Comparison of ENCODE assay signal across 12 mouse cellular contexts in the genomic region with DNA sequence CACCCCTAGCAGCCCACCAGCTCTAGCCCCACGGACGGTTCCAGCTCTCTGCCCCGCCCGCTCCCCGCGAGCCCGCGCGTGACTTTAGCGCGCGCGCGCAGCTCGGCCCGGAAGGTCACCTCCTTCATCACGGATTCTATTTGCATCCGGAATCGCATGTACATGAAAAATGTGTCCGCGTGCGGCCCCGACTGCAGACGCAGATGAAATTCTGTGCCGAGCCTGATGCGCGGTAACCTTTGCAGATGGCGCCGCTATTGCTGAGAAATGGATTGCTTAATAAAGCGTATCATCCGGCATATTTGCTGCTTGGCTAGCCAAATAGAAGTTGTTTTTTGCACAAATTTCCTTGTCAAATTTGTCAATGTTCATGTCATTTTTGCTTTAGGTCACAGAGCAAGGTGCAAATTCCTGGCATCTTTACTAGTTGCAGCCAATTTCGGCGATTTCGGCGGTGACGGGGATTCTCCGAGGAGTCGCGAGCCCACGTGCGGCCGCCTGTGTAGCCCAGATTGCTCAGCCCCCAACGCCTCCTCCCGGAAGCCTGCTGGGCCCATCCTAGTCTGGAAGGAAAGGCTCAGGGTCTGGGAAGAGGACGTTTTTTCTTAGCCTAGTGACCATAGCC.
DNase-seq lines count a peak whose midpoint lies in the region; ATAC-seq and TF ChIP-seq lines count a peak whose summit lies in the region.
"Had no signal": no experiment of that assay in that cellular context is flagged by ENCODE, and none has a peak within 500 bp of the region (broad histone marks: within the 10 kb centered on the region; RNA-seq: fewer than 3 reads in every experiment).

No protein-coding gene starts in this region.

- 8% methylated on average over 45 of the region's 45 CpGs for WGBS in kidney, embryonic 14.5 days
- 7% methylated on average over 45 of the region's 45 CpGs for WGBS in kidney, adult 2 months
- 5% methylated on average over 45 of the region's 45 CpGs for WGBS in forebrain, embryonic 16.5 days
- WGBS in midbrain, embryonic 13.5 days = 7% methylated on average over 45 of the region's 45 CpGs

- no peak overlapping the region for H3K9ac ChIP-seq in kidney, embryonic 14.5 days (ENCODE audit: low read depth, low read length)
- peak overlapping the region; percentile 41; the same call in 1 of the 2 replicates for H3K9ac ChIP-seq in forebrain, embryonic 16.5 days (replicated peaks; ENCODE audit: low read depth, low read length)
- H3K9ac ChIP-seq in midbrain, embryonic 13.5 days (replicated peaks) = no peak overlapping the region

- TF ChIP-seq CTCF in kidney, adult 2 months (conservative IDR thresholded peaks at IDR 0.05; ENCODE audit: insufficient read depth, insufficient read length, low read depth, low read length) = no peak
- no peak for TF ChIP-seq CTCF in brain, embryonic 14.5 days (IDR thresholded peaks at IDR 0.05; ENCODE audit: borderline replicate concordance, extremely low read depth, insufficient read depth, insufficient read length)

- H3K4me1 ChIP-seq in kidney, embryonic 14.5 days (ENCODE audit: control insufficient read depth, insufficient read depth, low read length) = peaks cover 26% of the 10 kb centered on the region
- no peaks in the 10 kb centered on the region for H3K4me1 ChIP-seq in kidney, adult 2 months (ENCODE audit: control insufficient read depth, insufficient read depth, low read length)
- H3K4me1 ChIP-seq in forebrain, embryonic 16.5 days (replicated peaks; ENCODE audit: control insufficient read depth, insufficient read depth, low read length) = peaks cover 36% of the 10 kb centered on the region
- H3K4me1 ChIP-seq in midbrain, embryonic 13.5 days (replicated peaks) = peaks cover 39% of the 10 kb centered on the region

- H3K4me2 ChIP-seq in kidney, embryonic 14.5 days (replicated peaks; ENCODE audit: low read depth, low read length) = peak overlapping the region; percentile 44
- peak overlapping the region; percentile 49 for H3K4me2 ChIP-seq in forebrain, embryonic 16.5 days (ENCODE audit: low read length)
- peak overlapping the region; percentile 40 for H3K4me2 ChIP-seq in midbrain, embryonic 13.5 days (replicated peaks)

- no peaks in the 10 kb centered on the region for H3K9me3 ChIP-seq in kidney, embryonic 14.5 days (ENCODE audit: control insufficient read depth, low read length)
- no peaks in the 10 kb centered on the region for H3K9me3 ChIP-seq in forebrain, embryonic 16.5 days (ENCODE audit: control insufficient read depth, low read length)
- H3K9me3 ChIP-seq in midbrain, embryonic 13.5 days = no peaks in the 10 kb centered on the region
- H3K9me3 ChIP-seq: G1E had no signal

- TF ChIP-seq POLR2A in kidney, adult 2 months (IDR thresholded peaks at IDR 0.05; ENCODE audit: low read depth, low read length) = no peak
- TF ChIP-seq POLR2A in brain, embryonic 14.5 days (IDR thresholded peaks at IDR 0.05; ENCODE audit: borderline replicate concordance, extremely low read depth, insufficient read depth, insufficient read length, poor library complexity, severe bottlenecking) = no peak

- ATAC-seq in kidney, embryonic 14.5 days (ENCODE audit: low FRiP score, low TSS enrichment) = no peak
- no peak for ATAC-seq in forebrain, embryonic 16.5 days
- ATAC-seq in midbrain, embryonic 13.5 days = no peak

- no peak overlapping the region for H3K27ac ChIP-seq in kidney, embryonic 14.5 days (ENCODE audit: low read depth, low read length)
- no peak overlapping the region for H3K27ac ChIP-seq in kidney, adult 2 months (ENCODE audit: insufficient read depth, low read depth, low read length)
- no peak overlapping the region for H3K27ac ChIP-seq in forebrain, embryonic 16.5 days (ENCODE audit: low read length)
- no peak overlapping the region for H3K27ac ChIP-seq in midbrain, embryonic 13.5 days
- H3K27ac ChIP-seq: macrophage had no signal

- H3K36me3 ChIP-seq in kidney, embryonic 14.5 days (ENCODE audit: control insufficient read depth, insufficient read depth, low read length) = no peaks in the 10 kb centered on the region
- H3K36me3 ChIP-seq in kidney, adult 2 months (ENCODE audit: control insufficient read depth, insufficient read depth, low read length) = no peaks in the 10 kb centered on the region
- H3K36me3 ChIP-seq in forebrain, embryonic 16.5 days (ENCODE audit: control insufficient read depth, insufficient read depth) = no peaks in the 10 kb centered on the region
- no peaks in the 10 kb centered on the region for H3K36me3 ChIP-seq in midbrain, embryonic 13.5 days
- H3K36me3 ChIP-seq: G1E had no signal

- H3K4me3 ChIP-seq in kidney, embryonic 14.5 days (ENCODE audit: low read length) = peak overlapping the region; percentile 17
- H3K4me3 ChIP-seq in kidney, adult 2 months (ENCODE audit: insufficient read depth, low read depth, low read length) = no peak overlapping the region
- peak overlapping the region; percentile 35 for H3K4me3 ChIP-seq in forebrain, embryonic 16.5 days (replicated peaks; ENCODE audit: low read length)
- H3K4me3 ChIP-seq in midbrain, embryonic 13.5 days (replicated peaks) = peak overlapping the region; percentile 24

- no peak for DNase-seq in kidney, adult 2 months
- DNase-seq in brain, embryonic 14.5 days (ENCODE audit: low read depth) = peak; percentile 71
- DNase-seq in frontal cortex, postnatal 14 days (ENCODE audit: low spot score in 2 of 2) = no peak
- no peak for DNase-seq in lung, postnatal 36 days
- DNase-seq: adrenal gland, postnatal 36 days; embryo, embryonic 11 days; thymus, postnatal 14 days had no signal

- H3K27me3 ChIP-seq in kidney, embryonic 14.5 days (ENCODE audit: control insufficient read depth, insufficient read depth, low read length) = peaks cover 67% of the 10 kb centered on the region
- peaks cover 7% of the 10 kb centered on the region for H3K27me3 ChIP-seq in kidney, adult 2 months (replicated peaks; ENCODE audit: control insufficient read depth, insufficient read depth, low read length)
- peaks cover 88% of the 10 kb centered on the region for H3K27me3 ChIP-seq in forebrain, embryonic 16.5 days (replicated peaks; ENCODE audit: control insufficient read depth, insufficient read depth, low read length)
- peaks cover 98% of the 10 kb centered on the region for H3K27me3 ChIP-seq in midbrain, embryonic 13.5 days
